Mouse (Mus musculus) lung, embryonic 15.5 days (tissue): ENCODE data around the gene Tescl. TPM values are rescaled to one million over a fixed set of nuclear protein-coding genes. Genes with fewer than 3 reads are reported as not detected.

Experiments used
- ATAC-seq: fragments of 200-750 bp; cut with Nextera tagmentation; 2 replicates; pipeline ENCODE4 v1.8.0; 2017; ENCODE audit warnings: moderate number of reproducible peaks, borderline replicate concordance; ENCODE audit not compliant: low FRiP score, low TSS enrichment; ENCODE audit errors: extremely low read depth
- H3K27ac ChIP-seq: fragments of 300-500 bp; sonication (generic); 2 replicates; pipeline ENCODE4 v1.5.1; 2015; ENCODE audit warnings: moderate library complexity, mild to moderate bottlenecking, inconsistent platforms
- H3K27me3 ChIP-seq: fragments of 300-500 bp; sonication (generic); 2 replicates; pipeline ENCODE4 v1.6.1; 2015; ENCODE audit warnings: inconsistent platforms
- H3K36me3 ChIP-seq: fragments of 300-500 bp; sonication (generic); 2 replicates; pipeline ENCODE4 v1.6.1; 2015; ENCODE audit warnings: inconsistent platforms
- H3K4me1 ChIP-seq: fragments of 300-500 bp; sonication (generic); 2 replicates; pipeline ENCODE4 v1.6.1; 2015; ENCODE audit warnings: inconsistent platforms
- H3K4me2 ChIP-seq: fragments of 300-500 bp; sonication (generic); 2 replicates; pipeline ENCODE4 v1.6.1; 2015; ENCODE audit warnings: inconsistent platforms, mild to moderate bottlenecking, moderate library complexity
- H3K4me3 ChIP-seq: fragments of 300-500 bp; sonication (generic); 2 replicates; pipeline ENCODE4 v1.5.1; 2015; ENCODE audit warnings: mild to moderate bottlenecking, inconsistent platforms
- H3K9ac ChIP-seq: fragments of 300-500 bp; sonication (generic); 2 replicates; pipeline ENCODE4 v1.6.1; 2015; ENCODE audit warnings: inconsistent platforms
- H3K9me3 ChIP-seq: fragments of 300-500 bp; sonication (generic); 2 replicates; pipeline ENCODE4 v1.6.1; 2016; ENCODE audit warnings: inconsistent platforms
- WGBS: fragments of 180-500 bp; shearing (Covaris S2); methylation state at CpG from one replicate; pipeline ENCODE4 v1.1.7; 2015; 5-methylcytosine and 5-hydroxymethylcytosine counted together
- polyA plus RNA-seq: library from polyadenylated mRNA; unstranded; fragments of >200 nt; fragmentation: Nextera tagmentation; extraction: Ambion mirVana; gene quantifications from 2 replicates; pipeline ENCODE4 v1.2.1, GENCODE M21; 2015

Tescl gene
- polyA plus RNA-seq, result not detected in 2 replicates

DNA sequence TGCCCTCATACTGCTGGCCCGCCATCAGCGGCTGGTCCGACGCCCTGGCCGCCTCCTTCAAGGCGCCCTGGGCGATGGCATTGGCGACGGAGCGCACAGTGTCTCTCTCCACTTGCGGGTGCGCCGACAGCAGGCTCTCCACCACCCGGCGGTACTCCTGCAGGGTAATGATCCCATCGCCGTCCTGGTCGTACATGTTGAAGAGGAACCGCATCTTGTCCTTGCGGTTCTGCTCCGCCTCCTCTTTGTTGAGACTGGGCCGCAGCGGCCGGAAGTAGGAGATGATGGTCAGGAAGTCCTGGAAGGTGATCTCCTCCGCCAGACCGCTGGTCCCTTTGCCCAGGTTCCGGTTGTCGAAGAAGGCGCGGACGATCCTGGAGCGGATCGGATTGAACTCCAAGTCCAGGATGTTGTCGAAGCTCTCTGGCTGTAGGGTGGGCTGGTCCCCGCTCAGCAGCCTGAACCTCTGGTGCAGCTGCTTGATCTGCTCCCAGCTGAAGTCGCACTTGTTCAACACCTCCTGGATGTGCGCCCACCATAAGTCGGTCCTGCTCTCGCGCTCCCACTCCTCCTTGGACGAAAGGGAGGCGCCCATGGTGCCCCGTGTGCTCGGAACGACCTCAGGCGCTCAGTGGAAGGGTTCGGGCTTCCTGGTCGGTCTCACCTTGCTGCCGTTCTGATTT is at the start of gene Tescl:
Tescl (minus strand) TSS at position 633 of the 683 bp plus-strand sequence.
- H3K9ac ChIP-seq, result no peak within 1 kb of the TSS
- no peaks in the 10 kb centered on the region for H3K9me3 ChIP-seq
- no peak within 1 kb of the TSS for H3K27ac ChIP-seq
- 0 out of 2 replicates have a peak within 1 kb of the TSS, but pooled peaks have one; percentile 9 for H3K4me3 ChIP-seq
- WGBS, result 37% methylated on average over 49 of the region's 49 CpGs
- no peaks in the 10 kb centered on the region for H3K36me3 ChIP-seq
- H3K27me3 ChIP-seq, result peaks cover 17% of the 10 kb centered on the region
- no peaks in the 10 kb centered on the region for H3K4me1 ChIP-seq
- peak within 1 kb of the TSS; percentile 34 for H3K4me2 ChIP-seq
- no peak for ATAC-seq

GRCm38 (mm10) chr7:24382730-24383372 is 49.1 kb upstream of the Tescl start:
- WGBS, result 66% methylated on average over 16 of the region's 16 CpGs
- H3K4me1 ChIP-seq, result no peaks in the 10 kb centered on the region
- H3K4me2 ChIP-seq, result no peak overlapping the region
- H3K9me3 ChIP-seq, result no peaks in the 10 kb centered on the region
- no peaks in the 10 kb centered on the region for H3K27me3 ChIP-seq
- H3K36me3 ChIP-seq, result no peaks in the 10 kb centered on the region
- no peak for ATAC-seq
- no peak overlapping the region for H3K27ac ChIP-seq
- no peak overlapping the region for H3K4me3 ChIP-seq
- H3K9ac ChIP-seq, result no peak overlapping the region

GRCm38 (mm10) chr7:24380370-24380769 is 46.6 kb upstream of the Tescl start:
- H3K4me3 ChIP-seq, result no peak overlapping the region
- 61% methylated on average over 2 of the region's 2 CpGs for WGBS
- H3K27ac ChIP-seq, result no peak overlapping the region
- H3K9me3 ChIP-seq, result no peaks in the 10 kb centered on the region
- H3K36me3 ChIP-seq, result no peaks in the 10 kb centered on the region
- ATAC-seq, result no peak
- H3K4me1 ChIP-seq, result peaks cover 7% of the 10 kb centered on the region
- no peak overlapping the region for H3K4me2 ChIP-seq
- H3K27me3 ChIP-seq, result 0 out of 2 replicates have a peak, but pooled peaks cover 5% of the 10 kb centered on the region
- H3K9ac ChIP-seq, result no peak overlapping the region

GRCm38 (mm10) chr7:24379934-24380333 is 46.2 kb upstream of the Tescl start:
- no peak overlapping the region for H3K27ac ChIP-seq
- peaks cover 7% of the 10 kb centered on the region for H3K4me1 ChIP-seq
- no peak overlapping the region for H3K9ac ChIP-seq
- 0 out of 2 replicates have a peak, but pooled peaks cover 5% of the 10 kb centered on the region for H3K27me3 ChIP-seq
- ATAC-seq, result no peak
- H3K4me3 ChIP-seq, result no peak overlapping the region
- H3K4me2 ChIP-seq, result no peak overlapping the region
- 40% methylated on average over 7 of the region's 7 CpGs for WGBS
- H3K36me3 ChIP-seq, result no peaks in the 10 kb centered on the region
- no peaks in the 10 kb centered on the region for H3K9me3 ChIP-seq

DNA sequence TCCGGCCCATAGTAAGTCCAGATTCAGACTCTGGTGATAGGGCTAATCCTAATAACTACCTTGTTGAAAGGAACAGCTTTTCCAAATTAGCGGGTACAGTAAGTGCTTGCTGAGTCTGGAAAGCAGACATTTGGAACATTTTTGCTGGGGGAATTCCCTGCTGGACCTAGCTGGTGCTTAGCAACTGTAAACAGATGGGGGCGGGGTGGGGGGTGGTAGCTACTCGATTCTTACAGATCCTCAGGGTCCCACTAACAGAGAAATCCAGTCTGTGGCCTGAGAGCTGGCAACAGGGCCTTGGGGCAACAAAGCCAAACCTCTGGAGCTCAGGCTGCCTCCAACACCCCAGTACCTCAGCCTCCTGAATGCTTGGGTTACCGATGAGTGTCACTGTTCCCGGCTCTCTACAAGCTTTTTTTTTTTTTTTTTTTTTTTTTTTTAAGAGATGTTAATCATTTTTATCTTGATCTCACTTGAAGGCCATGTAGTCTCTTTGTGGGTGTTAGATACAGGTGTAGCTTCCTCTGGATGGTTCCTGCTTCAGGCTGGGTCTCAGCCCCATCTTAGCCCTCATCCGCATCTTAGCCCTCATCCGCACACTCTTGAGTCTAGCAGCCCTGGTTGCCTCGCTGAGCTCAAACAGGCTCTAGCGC is 44.4 kb upstream of the Tescl start:
- no peaks in the 10 kb centered on the region for H3K9me3 ChIP-seq
- H3K4me2 ChIP-seq, result no peak overlapping the region
- 0 out of 2 replicates have a peak, but pooled peaks cover 5% of the 10 kb centered on the region for H3K27me3 ChIP-seq
- 64% methylated on average over 10 of the region's 10 CpGs for WGBS
- H3K9ac ChIP-seq, result no peak overlapping the region
- H3K4me1 ChIP-seq, result peaks cover 23% of the 10 kb centered on the region
- no peak overlapping the region for H3K27ac ChIP-seq
- H3K4me3 ChIP-seq, result no peak overlapping the region
- H3K36me3 ChIP-seq, result no peaks in the 10 kb centered on the region
- no peak for ATAC-seq

GRCm38 (mm10) chr7:24377091-24377865 is 43.5 kb upstream of the Tescl start:
- H3K27ac ChIP-seq, result no peak overlapping the region
- 5% methylated on average over 49 of the region's 49 CpGs for WGBS

DNA sequence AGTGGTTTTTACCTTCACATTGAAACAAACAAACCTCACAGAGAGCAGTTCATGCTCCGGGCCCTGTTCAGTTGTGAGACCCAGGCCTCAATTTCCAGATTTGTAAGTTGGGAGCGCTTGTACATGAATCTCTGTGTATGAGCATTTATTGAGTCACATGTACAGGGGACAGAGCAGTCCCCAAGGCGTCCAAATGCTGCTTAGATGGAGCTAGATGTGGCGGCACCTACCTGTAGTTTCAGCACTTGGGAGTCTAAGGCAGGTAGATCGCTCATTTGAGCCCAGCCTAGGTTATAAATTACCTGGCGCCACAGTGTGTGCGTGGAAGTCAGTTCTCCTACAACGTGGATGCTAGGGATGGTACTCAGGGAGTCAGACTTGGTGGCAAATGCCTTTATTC is 42.7 kb upstream of the Tescl start:
- H3K36me3 ChIP-seq, result no peaks in the 10 kb centered on the region
- no peaks in the 10 kb centered on the region for H3K9me3 ChIP-seq
- no peak for ATAC-seq
- no peak overlapping the region for H3K9ac ChIP-seq
- peak overlapping the region; percentile 62; the same call in 1 of the 2 replicates for H3K4me2 ChIP-seq
- no peak overlapping the region for H3K4me3 ChIP-seq
- 0 out of 2 replicates have a peak, but pooled peaks cover 5% of the 10 kb centered on the region for H3K27me3 ChIP-seq
- H3K27ac ChIP-seq, result no peak overlapping the region
- 79% methylated on average over 8 of the region's 8 CpGs for WGBS
- peaks cover 31% of the 10 kb centered on the region for H3K4me1 ChIP-seq

More at GRCm38 (mm10) chr7:24377091-24377865, 43.5 kb upstream of the Tescl start:
- Histone ChIP-seq H3K4me3 (peak overlapping the region; percentile 26), H3K9me3 (no peaks in the 10 kb centered on the region), H3K4me1 (peaks cover 31% of the 10 kb centered on the region), H3K27me3 (0 out of 2 replicates have a peak, but pooled peaks cover 5% of the 10 kb centered on the region), H3K36me3 (no peaks in the 10 kb centered on the region), H3K4me2 (peak overlapping the region; percentile 62), H3K9ac (peak overlapping the region; percentile 24; the same call in 1 of the 2 replicates)
- ATAC-seq, result peak; percentile 64

- Histone ChIP-seq H3K27me3 (0 out of 2 replicates have a peak, but pooled peaks cover 5% of the 10 kb centered on the region), H3K4me1 (peaks cover 35% of the 10 kb centered on the region), H3K36me3 (no peaks in the 10 kb centered on the region), H3K27ac (peak overlapping the region; percentile 74), H3K9ac (no peak overlapping the region), H3K9me3 (no peaks in the 10 kb centered on the region), H3K4me2 (peak overlapping the region; percentile 19), H3K4me3 (no peak overlapping the region)
- 28% methylated on average over 20 of the region's 20 CpGs for WGBS
- 0 out of 2 replicates have a peak, but pooled peaks have one; percentile 16 for ATAC-seq
Observed at GRCm38 (mm10) chr7:24373538-24374379, 40.0 kb upstream of the Tescl start.

DNA sequence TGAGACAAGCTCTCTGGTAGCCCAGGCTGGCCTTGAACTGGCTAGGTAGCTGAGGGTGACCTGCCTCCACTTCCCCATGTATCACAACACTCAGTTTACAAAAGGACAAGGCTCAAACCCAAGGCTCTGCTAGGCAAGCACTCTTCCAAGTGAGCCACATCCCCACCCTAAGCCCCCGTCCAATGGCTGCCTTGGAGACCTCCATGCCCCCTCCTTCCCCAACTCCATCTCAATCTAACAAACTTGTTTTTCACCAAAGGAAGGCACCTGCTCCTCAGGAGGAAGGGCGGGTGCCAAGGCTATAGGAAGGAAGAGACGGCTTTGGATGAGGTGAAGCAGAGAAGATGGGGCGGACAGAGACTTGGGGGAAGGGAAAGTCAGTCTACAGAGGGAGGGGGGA is 39.0 kb upstream of the Tescl start:
- H3K9ac ChIP-seq, result no peak overlapping the region
- no peak overlapping the region for H3K27ac ChIP-seq

DNA sequence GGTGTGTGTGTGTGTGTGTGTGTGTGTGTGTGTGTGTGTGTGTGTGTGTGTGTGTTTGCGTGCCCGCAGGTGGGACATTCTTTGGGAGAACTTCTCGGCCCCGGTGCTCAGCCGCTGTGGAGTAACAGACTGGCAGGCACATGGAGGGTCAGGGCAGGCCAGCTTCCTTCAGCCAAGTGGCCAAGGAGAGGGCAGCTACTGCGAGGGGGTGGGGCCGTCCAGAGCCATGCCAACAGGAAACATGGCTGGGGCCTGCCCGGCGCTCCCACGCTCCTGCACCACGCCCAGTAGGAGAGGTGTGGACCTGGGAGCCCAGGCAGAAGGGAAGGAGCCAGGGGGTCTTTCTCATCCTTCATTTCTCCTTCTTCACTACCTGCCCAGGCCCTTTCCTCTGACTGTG is 38.6 kb upstream of the Tescl start:
- Histone ChIP-seq H3K9me3 (no peaks in the 10 kb centered on the region), H3K27me3 (0 out of 2 replicates have a peak, but pooled peaks cover 3% of the 10 kb centered on the region), H3K4me1 (peaks cover 33% of the 10 kb centered on the region), H3K9ac (no peak overlapping the region), H3K36me3 (no peaks in the 10 kb centered on the region), H3K4me2 (no peak overlapping the region), H3K27ac (no peak overlapping the region), H3K4me3 (no peak overlapping the region)
- 63% methylated on average over 11 of the region's 11 CpGs for WGBS
- peak; percentile 53; the same call in 1 of the 2 replicates for ATAC-seq

More for the DNA sequence above, 39.0 kb upstream of the Tescl start:
- no peaks in the 10 kb centered on the region for H3K36me3 ChIP-seq
- no peak overlapping the region for H3K4me3 ChIP-seq
- ATAC-seq, result no peak
- H3K4me1 ChIP-seq, result peaks cover 35% of the 10 kb centered on the region
- no peak overlapping the region for H3K4me2 ChIP-seq
- no peaks in the 10 kb centered on the region for H3K9me3 ChIP-seq
- WGBS, result 50% methylated on average over 4 of the region's 4 CpGs
- H3K27me3 ChIP-seq, result 0 out of 2 replicates have a peak, but pooled peaks cover 5% of the 10 kb centered on the region
